Mouse (Mus musculus) lung, adult 18-20 months (tissue): Measurements from ENCODE around the gene Gm47189.
"Not testable (repeated sequence)": the region's sequence is repeated elsewhere in the genome, so short reads cannot be mapped to it uniquely, and the experiment has no call there.

ENCODE experiments used
- DNase-seq, 2 experiments: peaks; one replicate each; pipeline ENCODE4 v3.0.0; 2022; ENCODE audit warnings: mixed read lengths in 2 of 2

Gm47189 gene

DNA sequence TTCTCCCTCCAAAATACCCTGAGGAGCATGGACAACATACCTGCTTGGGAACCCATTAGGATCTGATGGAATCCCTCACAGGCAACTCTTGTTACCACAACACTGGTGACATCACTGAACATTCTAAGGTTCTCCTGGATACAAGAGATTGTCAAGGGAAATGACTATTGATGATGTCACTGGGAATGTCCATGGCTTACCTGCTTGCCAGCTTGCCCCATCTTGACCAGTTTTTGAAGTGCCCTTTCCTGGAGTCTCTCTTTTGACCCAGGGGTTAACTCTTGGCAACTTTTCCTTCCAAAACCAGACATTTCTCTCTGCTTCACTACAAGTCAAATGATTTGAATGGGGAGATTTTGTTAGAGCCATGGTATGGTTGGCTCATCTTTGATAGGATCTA, at the start of gene Gm47189:
Gene Gm47189 (minus strand): TSS at position 101 of the 400 bp plus-strand sequence.
- not testable (repeated sequence) for DNase-seq

DNA sequence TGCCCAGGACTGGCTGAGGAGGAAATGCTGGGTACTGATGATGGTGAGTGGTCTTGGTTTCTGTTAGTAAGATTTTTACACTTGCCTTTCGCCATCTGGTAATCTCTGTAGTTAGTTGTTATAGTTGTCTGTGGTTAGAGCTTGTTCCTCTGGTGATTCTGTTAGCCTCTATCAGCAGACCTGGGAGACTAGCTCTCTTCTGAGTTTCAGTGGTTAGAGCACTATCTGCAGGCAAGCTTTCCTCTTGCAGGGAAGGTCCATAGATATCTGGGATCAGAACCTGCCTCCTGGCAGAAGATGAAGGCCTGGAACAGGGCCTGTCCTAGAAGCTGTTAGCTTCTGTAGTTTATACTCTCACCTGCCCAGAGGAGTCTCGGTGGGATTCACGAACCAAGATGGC, 16.3 kb downstream of the Gm47189 start:
- DNase-seq = peak in 1 of 2 experiments; percentile 1

DNA sequence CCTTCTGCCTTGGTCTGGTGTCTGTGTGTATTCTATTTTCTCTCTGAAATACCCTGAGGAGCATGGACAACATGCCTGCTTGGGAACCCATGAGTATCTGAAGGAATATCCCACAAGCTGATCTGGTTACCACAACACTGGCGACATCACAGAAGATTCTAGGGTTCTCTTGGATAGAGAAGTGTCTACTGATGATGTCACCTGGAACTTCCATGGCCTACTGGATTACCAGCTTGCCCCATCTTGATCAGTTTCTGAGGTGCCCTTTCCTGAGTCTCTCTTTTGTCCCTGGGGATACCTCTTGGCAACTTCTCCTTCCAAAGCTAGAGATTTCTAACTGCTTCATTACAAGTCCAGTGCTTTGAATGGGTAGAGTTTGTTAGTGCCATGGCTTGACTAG, 21.7 kb downstream of the Gm47189 start, which contains the start of gene Gm7929:
Gene Gm7929 (minus strand): TSS at position 101 of the 400 bp plus-strand sequence.
- not testable (repeated sequence) for DNase-seq

DNA sequence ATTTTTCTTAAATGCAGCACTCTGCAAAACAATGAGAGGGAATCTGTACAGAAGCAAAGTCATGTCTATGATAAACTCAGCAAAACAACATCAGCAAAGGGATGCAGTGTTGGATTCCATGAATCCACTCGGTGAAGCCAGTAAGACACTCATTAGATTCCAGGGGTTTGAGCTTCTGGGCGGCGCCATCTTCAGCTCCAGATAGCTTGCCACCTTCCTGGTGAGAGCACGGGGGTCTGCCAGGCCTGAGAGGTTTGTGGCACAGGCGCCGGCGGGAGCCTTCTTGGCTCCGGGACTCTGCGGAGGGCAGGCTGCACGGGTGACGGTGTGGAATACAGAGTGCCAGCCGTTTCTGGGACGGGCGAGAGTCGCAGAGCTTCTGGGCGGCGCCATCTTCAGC, 48.8 kb downstream of the Gm47189 start:
- not testable (repeated sequence) for DNase-seq

DNA sequence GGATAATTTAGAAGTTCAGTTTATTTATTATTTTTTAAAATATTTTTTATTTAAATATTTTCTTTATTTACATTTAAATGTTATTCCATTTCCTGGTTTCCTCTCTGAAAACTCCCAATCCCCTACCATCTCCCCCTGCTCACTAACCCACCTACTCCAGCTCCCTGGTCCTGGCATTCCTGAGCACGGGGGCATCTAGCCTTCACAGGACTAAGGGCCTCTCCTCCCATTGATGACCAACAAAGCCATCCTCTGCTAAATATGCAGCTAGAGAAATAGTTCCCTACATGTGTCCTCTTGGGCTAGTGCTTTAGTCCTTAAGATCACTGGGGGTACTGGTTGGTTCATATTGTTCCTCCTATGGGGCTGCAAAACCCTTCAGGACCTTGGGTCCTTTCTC, 55.1 kb downstream of the Gm47189 start:
- not testable (repeated sequence) for DNase-seq
